Mouse (Mus musculus) midbrain, embryonic 12.5 days (tissue): ENCODE results near the gene Aldh3b3. TPM values are rescaled to one million over a fixed set of nuclear protein-coding genes. Genes with fewer than 3 reads are reported as not detected.
A peak's percentile ranks its signal among the peaks of the same experiment; 100 is the strongest.
"Not testable (repeated sequence)": the region's sequence is repeated elsewhere in the genome, so short reads cannot be mapped to it uniquely, and the experiment has no call there.

Experiments used
- ATAC-seq: fragments of 200-750 bp; cut with Nextera tagmentation; 2 replicates; pipeline ENCODE4 v1.8.0; 2017; ENCODE audit warnings: low read depth, moderate TSS enrichment, moderate library complexity; ENCODE audit not compliant: low FRiP score
- H3K27ac ChIP-seq: fragments of 300-500 bp; sonication (generic); replicated peaks from 2 replicates; pipeline ENCODE4 v1.5.1; 2016; ENCODE audit warnings: mild to moderate bottlenecking
- H3K27me3 ChIP-seq: fragments of 300-500 bp; sonication (generic); 2 replicates; pipeline ENCODE4 v1.6.1; 2016; ENCODE audit warnings: mild to moderate bottlenecking
- H3K36me3 ChIP-seq: fragments of 300-500 bp; sonication (generic); 2 replicates; pipeline ENCODE4 v1.6.1; 2016
- H3K4me1 ChIP-seq: fragments of 300-500 bp; sonication (generic); 2 replicates; pipeline ENCODE4 v1.6.1; 2016
- H3K4me2 ChIP-seq: fragments of 300-500 bp; sonication (generic); replicated peaks from 2 replicates; pipeline ENCODE4 v1.6.1; 2016; ENCODE audit warnings: mild to moderate bottlenecking, moderate library complexity
- H3K4me3 ChIP-seq: fragments of 300-500 bp; sonication (generic); 2 replicates; pipeline ENCODE4 v1.5.1; 2016; ENCODE audit warnings: mild to moderate bottlenecking
- H3K9ac ChIP-seq: fragments of 300-500 bp; sonication (generic); replicated peaks from 2 replicates; pipeline ENCODE4 v1.6.1; 2016; ENCODE audit warnings: mild to moderate bottlenecking, moderate library complexity
- H3K9me3 ChIP-seq: fragments of 300-500 bp; sonication (generic); 2 replicates; pipeline ENCODE4 v1.6.1; 2016; ENCODE audit warnings: mild to moderate bottlenecking
- WGBS: fragments of 180-500 bp; shearing (Covaris S2); methylation state at CpG from one replicate; pipeline ENCODE4 v1.1.7; 2016; 5-methylcytosine and 5-hydroxymethylcytosine counted together
- polyA plus RNA-seq: library from polyadenylated mRNA; unstranded; fragments of >200 nt; fragmentation: Nextera tagmentation; extraction: Ambion mirVana; gene quantifications from 2 replicates; pipeline ENCODE4 v1.2.1, GENCODE M21; 2016

The Aldh3b3 gene
- polyA plus RNA-seq, 1 experiment from 2014 or later: not detected

DNA sequence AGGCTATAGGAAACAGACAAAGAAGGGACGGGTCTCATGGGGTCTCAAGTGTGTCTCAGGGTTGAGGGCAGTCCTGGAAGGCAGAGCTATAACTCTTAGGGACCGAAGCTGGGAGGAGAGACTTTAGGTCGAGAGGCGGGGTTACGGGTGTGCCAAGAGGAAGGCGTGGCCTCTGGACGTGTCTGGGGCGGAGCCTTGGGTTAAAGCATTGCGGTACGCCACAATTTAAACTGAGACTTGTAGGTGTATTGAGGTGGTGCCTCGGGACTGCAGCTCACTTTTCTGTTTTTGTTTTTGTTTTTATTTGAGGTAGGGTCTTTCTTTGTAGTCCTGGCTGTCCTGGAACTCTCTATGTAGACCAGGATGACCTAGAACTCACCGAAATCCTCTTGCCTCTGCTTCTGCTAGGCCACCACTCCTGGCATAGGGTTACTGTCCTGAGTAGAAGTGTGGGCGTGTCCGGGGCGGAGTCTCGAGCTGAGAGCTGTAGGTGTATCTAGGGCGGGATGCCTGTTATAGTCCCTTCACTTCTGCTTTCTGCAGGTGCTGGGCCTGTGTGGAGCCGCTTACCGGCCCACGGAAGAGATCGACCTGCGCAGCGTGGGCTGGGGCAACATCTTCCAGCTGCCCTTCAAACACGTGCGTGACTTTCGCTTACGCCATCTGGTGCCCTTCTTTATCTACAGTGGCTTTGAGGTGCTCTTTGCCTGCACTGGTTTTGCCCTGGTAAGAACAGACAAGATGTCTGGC is 15.3 kb upstream of the Aldh3b3 start:
- Histone ChIP-seq H3K9me3 (no peaks in the 10 kb centered on the region), H3K36me3 (no peaks in the 10 kb centered on the region), H3K4me3 (no peak overlapping the region), H3K27ac (no peak overlapping the region), H3K27me3 (peaks cover 11% of the 10 kb centered on the region; the same call in 1 of the 2 replicates), H3K4me2 (no peak overlapping the region; the same call in 1 of the 2 replicates), H3K9ac (no peak overlapping the region), H3K4me1 (no peaks in the 10 kb centered on the region)
- ATAC-seq: no peak
- WGBS: 24% methylated on average over 27 of the region's 27 CpGs

DNA sequence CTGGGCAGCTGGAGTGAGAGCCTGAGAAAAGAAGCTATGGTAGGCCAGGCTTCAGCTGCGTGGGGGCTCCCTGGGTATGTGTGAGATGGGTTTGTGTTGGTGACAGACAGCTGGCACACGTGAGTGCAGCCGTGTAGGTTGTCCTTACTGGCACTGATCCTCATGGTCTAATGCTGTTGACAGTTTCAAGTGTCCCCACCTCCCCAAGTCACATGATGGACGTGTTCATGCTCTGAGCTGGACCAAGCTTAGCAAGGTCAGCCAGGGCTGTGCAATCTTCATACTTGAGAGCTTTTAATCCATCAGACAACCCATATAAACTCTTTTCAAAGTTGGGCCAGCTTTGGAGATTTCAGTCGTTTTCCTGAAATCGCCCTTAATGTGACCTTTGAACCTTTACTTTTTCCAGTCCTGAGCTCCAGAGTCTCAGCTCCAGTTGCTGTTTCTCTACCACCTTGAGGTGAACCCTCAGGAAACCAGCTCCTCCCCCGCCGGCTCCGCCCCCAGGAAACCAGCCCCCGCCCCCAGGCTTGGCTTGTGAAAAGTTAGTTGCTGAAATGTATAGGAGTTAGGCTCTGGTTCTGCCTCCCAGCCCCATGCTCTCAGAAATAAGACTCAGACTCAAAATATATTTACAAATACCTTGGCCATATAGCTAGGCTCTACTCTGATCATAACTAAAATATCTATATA is 12.4 kb upstream of the Aldh3b3 start:
- Histone ChIP-seq H3K9me3 (no peaks in the 10 kb centered on the region), H3K27ac (no peak overlapping the region), H3K4me2 (no peak overlapping the region), H3K9ac (no peak overlapping the region), H3K4me3 (no peak overlapping the region), H3K36me3 (no peaks in the 10 kb centered on the region), H3K27me3 (peaks cover 11% of the 10 kb centered on the region; the same call in 1 of the 2 replicates), H3K4me1 (no peaks in the 10 kb centered on the region)
- 35% methylated on average over 10 of the region's 10 CpGs for WGBS
- no peak for ATAC-seq

DNA sequence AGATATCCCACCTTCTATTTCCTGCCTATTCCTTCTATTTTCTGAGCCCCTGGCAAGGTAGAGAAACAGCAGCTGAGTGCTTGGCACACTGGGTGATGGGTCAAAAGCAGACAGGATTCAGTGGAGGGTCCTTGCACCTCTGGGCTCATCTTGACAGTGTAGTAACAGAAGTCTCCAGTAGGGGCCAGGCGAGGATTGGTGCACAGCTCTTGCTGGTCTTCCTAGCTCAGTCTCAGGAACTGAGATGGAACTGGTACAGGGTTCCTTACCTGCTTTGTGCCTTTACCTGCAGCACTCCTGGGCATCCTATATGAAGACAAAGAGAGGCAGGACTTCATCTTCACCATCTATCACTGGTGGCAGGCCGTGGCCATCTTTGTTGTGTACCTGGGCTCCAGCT is 11.7 kb upstream of the Aldh3b3 start:
- H3K9ac ChIP-seq: no peak overlapping the region
- 15% methylated on average over 2 of the region's 2 CpGs for WGBS
- H3K27me3 ChIP-seq: peaks cover 11% of the 10 kb centered on the region; the same call in 1 of the 2 replicates
- no peaks in the 10 kb centered on the region for H3K4me1 ChIP-seq
- H3K4me3 ChIP-seq: no peak overlapping the region
- H3K9me3 ChIP-seq: no peaks in the 10 kb centered on the region
- H3K4me2 ChIP-seq: no peak overlapping the region
- no peak overlapping the region for H3K27ac ChIP-seq
- 0 out of 2 replicates have a peak, but pooled peaks have one; percentile 34 for ATAC-seq
- H3K36me3 ChIP-seq: no peaks in the 10 kb centered on the region

DNA sequence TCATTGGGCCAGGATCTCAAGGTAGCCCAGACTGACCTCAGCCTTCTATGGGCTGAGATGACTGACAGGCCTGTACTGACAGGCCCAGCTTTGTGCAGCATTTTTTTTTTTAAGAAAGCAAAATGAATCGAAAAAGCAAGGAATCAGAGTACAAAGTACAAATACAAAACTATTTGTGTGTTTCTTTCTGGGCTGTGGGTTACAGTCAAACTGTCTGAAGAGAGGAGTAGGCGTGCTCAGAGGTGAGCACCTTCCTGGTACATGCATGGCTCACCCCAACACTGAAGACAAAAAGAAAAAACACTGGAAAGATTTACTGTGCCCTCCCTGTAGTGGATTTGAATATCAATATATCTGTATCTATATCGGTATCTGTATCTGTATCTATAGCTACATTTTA is 10.6 kb upstream of the Aldh3b3 start:
- no peak for ATAC-seq
- Histone ChIP-seq H3K4me2 (no peak overlapping the region), H3K27ac (no peak overlapping the region), H3K4me1 (no peaks in the 10 kb centered on the region), H3K9ac (no peak overlapping the region), H3K4me3 (no peak overlapping the region), H3K27me3 (peaks cover 9% of the 10 kb centered on the region; the same call in 1 of the 2 replicates), H3K36me3 (no peaks in the 10 kb centered on the region), H3K9me3 (no peaks in the 10 kb centered on the region)
- WGBS: 77% methylated on average over 3 of the region's 3 CpGs

DNA sequence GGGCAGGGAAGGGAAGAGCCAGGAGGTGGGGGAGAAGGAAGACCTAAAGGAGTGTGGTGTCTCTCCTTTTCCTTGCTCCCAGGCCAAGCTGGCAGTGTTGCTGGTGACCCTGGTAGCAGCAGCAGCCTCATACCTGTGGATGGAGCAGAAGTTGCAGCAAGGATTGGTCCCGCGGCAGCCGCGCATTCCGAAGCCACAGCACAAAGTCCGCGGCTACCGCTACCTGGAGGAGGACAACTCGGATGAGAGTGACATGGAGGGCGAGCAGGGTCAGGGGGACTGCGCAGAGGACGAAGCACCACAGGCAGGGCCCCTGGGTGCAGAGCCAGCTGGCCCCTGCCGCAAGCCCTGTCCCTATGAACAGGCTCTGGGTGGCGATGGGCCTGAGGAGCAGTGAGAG is 9.9 kb upstream of the Aldh3b3 start:
- Histone ChIP-seq H3K27me3 (peaks cover 7% of the 10 kb centered on the region; the same call in 1 of the 2 replicates), H3K4me2 (no peak overlapping the region), H3K9ac (no peak overlapping the region), H3K27ac (no peak overlapping the region), H3K9me3 (no peaks in the 10 kb centered on the region), H3K4me3 (no peak overlapping the region), H3K36me3 (no peaks in the 10 kb centered on the region), H3K4me1 (no peaks in the 10 kb centered on the region)
- 63% methylated on average over 14 of the region's 14 CpGs for WGBS
- no peak for ATAC-seq

DNA sequence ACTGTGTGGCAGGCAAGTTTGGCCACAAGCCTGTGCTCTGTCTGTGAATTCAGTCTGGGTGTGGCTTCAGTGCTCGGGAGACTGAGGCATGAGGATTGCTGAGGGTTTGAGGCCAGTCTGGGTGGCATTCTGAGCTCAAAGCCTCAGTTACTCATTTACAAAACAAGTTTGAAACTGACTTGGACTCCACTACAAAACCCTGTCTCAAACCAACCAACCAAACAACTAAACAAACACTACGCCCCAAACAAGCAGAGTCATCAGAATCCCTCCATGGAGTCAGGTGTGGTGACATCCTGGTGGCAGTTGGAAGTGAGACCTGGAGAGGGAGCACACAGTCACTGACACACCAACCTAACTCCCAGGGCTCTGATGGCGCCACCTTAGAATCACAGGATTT is 8.1 kb upstream of the Aldh3b3 start:
- no peak overlapping the region for H3K27ac ChIP-seq
- H3K9me3 ChIP-seq: no peaks in the 10 kb centered on the region
- no peaks in the 10 kb centered on the region for H3K4me1 ChIP-seq
- no peaks in the 10 kb centered on the region for H3K27me3 ChIP-seq
- H3K4me2 ChIP-seq: no peak overlapping the region
- WGBS: 79% methylated on average over 3 of the region's 3 CpGs
- H3K9ac ChIP-seq: no peak overlapping the region
- ATAC-seq: no peak
- no peak overlapping the region for H3K4me3 ChIP-seq
- H3K36me3 ChIP-seq: no peaks in the 10 kb centered on the region

DNA sequence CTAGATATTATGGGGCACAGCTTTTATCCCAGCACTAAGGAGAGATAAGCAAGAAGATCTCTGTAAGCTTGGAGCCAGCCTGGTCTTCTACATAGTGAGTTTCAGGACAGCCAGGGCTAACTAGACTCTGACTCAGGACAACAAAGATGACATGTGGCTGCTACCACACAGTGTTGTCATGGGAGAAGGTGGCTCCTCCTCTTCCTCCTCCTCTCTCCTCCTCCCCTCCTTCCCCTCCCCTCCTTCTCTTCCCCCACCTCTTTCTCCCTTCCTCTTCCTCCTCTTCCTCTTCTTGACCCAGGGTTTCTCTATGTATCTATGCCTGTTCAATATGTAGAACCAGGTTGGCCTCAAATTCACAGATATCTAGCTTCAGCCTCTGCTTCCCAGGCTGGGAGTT is 7.0 kb upstream of the Aldh3b3 start:
- no peak for ATAC-seq
- no peaks in the 10 kb centered on the region for H3K4me1 ChIP-seq
- no peak overlapping the region for H3K9ac ChIP-seq
- no peak overlapping the region for H3K4me2 ChIP-seq
- no peaks in the 10 kb centered on the region for H3K27me3 ChIP-seq
- H3K36me3 ChIP-seq: no peaks in the 10 kb centered on the region
- H3K4me3 ChIP-seq: no peak overlapping the region
- H3K27ac ChIP-seq: no peak overlapping the region
- no peaks in the 10 kb centered on the region for H3K9me3 ChIP-seq

DNA sequence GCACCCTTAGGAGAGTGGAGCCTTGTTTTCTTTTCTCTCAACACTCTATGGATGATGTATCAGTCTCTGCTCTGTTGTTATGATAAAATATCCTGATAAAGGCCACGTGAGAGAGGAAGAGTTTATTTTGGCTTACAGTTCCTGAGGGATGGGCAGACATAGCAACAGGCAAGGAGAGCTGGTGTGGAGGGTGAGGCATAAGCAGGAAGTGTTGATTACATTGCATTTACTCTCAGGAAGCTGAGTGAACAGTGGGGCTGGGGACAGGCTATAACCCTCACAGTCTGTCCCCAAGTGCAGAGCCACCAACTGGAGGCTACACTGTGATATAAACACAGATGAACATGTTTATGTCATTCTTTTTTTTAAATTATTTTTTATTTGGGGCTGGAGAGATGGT is 6.3 kb upstream of the Aldh3b3 start:
- Histone ChIP-seq H3K27me3 (no peaks in the 10 kb centered on the region), H3K4me2 (no peak overlapping the region), H3K4me3 (no peak overlapping the region), H3K9ac (no peak overlapping the region), H3K36me3 (no peaks in the 10 kb centered on the region), H3K27ac (no peak overlapping the region), H3K9me3 (no peaks in the 10 kb centered on the region), H3K4me1 (no peaks in the 10 kb centered on the region)
- ATAC-seq: no peak
- 35% methylated on average over 1 of the region's 1 CpGs for WGBS

DNA sequence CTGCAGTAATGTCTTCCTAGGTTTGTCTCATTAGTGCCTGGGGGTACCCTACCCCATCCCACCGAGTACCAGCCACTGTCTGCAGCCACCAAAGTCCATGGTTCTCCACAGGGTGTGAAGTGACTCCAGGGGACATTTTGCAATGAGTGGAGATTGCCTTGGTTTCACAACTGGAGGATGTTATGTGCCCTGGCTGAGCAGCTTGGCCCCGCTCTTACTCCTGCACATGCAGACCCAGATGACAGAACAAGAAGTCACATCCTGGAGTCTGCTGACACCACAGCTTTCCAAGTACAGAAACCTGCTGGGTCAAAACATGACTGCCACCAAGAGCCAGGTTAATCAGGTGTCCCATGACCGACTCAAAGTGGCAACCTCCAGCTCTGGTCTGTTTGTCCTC is 3.4 kb upstream of the Aldh3b3 start:
- Histone ChIP-seq H3K4me3 (no peak overlapping the region), H3K4me2 (no peak overlapping the region), H3K9ac (no peak overlapping the region), H3K9me3 (no peaks in the 10 kb centered on the region), H3K27ac (no peak overlapping the region), H3K4me1 (no peaks in the 10 kb centered on the region), H3K27me3 (no peaks in the 10 kb centered on the region), H3K36me3 (no peaks in the 10 kb centered on the region)
- no peak for ATAC-seq
- WGBS: 84% methylated on average over 3 of the region's 3 CpGs

DNA sequence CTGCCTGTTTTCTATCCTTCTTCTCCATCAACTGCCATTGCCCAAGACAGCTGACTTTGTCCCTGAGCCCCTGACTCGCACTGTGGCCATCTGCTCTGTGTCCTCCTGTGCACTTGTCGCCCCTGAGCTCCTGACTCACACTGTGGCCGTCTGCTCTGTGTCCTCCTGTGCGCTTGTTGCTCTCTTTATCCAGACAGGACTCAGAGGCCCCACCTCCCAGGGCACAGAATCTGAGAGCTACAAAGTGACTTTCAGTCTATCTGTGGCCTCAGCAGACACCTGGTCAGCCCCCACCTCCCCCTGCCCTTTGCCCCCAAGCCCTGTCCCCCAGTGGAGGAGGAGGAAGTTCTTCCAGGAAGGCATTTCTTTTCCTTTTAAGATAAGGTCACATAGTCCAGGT is 2.6 kb upstream of the Aldh3b3 start:
- WGBS: 53% methylated on average over 4 of the region's 4 CpGs
- H3K27ac ChIP-seq: no peak overlapping the region
- H3K9ac ChIP-seq: no peak overlapping the region
- no peak for ATAC-seq
- no peaks in the 10 kb centered on the region for H3K27me3 ChIP-seq
- H3K4me2 ChIP-seq: no peak overlapping the region
- H3K9me3 ChIP-seq: no peaks in the 10 kb centered on the region
- H3K4me3 ChIP-seq: no peak overlapping the region
- H3K36me3 ChIP-seq: no peaks in the 10 kb centered on the region
- H3K4me1 ChIP-seq: no peaks in the 10 kb centered on the region

DNA sequence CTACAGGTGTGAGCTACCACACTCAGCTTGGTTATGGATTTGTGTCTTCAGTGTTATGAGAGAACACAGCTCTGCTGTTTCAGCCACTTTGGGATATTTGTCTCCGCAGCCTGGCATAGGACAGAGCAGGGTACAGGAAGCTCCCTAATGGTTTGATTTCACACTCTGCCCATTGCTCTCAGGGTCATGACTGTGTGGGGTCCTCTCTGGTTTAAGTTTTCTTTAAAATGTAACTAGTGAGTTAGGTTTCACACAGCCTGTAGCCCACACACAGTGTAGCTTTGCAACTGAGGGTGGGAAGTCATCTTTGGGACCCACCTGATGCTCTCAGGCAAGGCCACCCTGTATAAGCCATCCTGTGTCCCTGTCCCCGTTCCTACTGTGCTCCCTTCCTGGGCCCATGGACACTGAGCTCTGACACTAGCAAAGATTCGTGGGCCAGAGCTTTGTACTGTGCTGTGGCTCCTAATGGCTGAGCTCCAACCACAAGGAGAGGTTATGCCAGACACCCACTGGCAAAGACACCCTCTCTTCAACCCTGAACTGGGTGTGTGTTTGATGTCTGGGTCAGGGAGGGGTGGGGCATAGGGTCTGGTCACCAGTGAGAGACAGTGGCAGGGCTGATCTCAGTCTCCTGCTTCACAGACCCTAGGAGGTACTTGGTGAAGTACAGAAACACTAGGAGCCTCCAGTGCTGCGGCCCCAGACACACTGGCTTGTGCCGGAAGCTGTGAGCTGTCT is 979 bp upstream of the Aldh3b3 start:
- H3K9ac ChIP-seq, H3K9me3 ChIP-seq, H3K4me3 ChIP-seq, H3K4me2 ChIP-seq, ATAC-seq, H3K27ac ChIP-seq, H3K36me3 ChIP-seq, H3K27me3 ChIP-seq, H3K4me1 ChIP-seq: not testable (repeated sequence)
- WGBS: 79% methylated on average over 5 of the region's 5 CpGs

DNA sequence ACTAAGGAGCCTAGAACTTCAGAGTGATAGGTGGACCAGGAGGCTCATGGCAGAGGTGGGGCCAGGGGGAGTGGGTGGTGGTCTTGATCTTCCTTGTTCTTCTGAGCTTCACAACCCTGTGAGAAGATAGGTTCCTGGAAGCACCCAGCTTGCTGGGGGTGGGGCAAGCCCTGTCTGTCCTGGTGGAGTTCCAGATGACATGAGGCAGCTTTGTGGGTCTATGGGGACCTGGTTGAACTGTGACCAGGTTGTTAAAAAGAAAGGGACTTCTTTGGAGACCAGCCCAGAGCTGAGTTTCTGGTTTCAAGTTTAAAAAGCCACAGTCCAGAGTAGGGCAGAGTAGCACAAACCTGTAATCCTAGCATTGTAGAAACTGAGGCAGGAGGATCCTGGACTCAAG is 585 bp downstream of the Aldh3b3 start:
- H3K36me3 ChIP-seq: no peaks in the 10 kb centered on the region
- H3K4me1 ChIP-seq: no peaks in the 10 kb centered on the region
- no peak overlapping the region for H3K4me3 ChIP-seq
- no peak overlapping the region for H3K9ac ChIP-seq
- H3K4me2 ChIP-seq: no peak overlapping the region
- ATAC-seq: no peak
- H3K27me3 ChIP-seq: no peaks in the 10 kb centered on the region
- H3K27ac ChIP-seq: no peak overlapping the region
- H3K9me3 ChIP-seq: no peaks in the 10 kb centered on the region
